Mouse (Mus musculus) myocyte (in vitro differentiated cells): ENCODE data around the gene Cacna1e.

ENCODE experiments used
- CEBPB ChIP-seq: IDR thresholded peaks from 2 replicates; pipeline ENCODE4 v1.6.1; 2011; ENCODE audit warnings: mild to moderate bottlenecking, moderate library complexity; ENCODE audit not compliant: poor library complexity, insufficient read depth, severe bottlenecking
- E2F4 ChIP-seq: IDR thresholded peaks from one replicate; pipeline ENCODE4 v1.6.1; 2011; ENCODE audit warnings: mild to moderate bottlenecking, control low read depth, moderate library complexity; ENCODE audit not compliant: insufficient read depth
- MYOD1 ChIP-seq, 3 experiments: IDR thresholded peaks; one replicate each; pipeline ENCODE4 v1.6.1; 2011; ENCODE audit warnings: control low read depth in 2 of 3, low read depth in 2 of 3, mild to moderate bottlenecking in 2 of 3, moderate library complexity in 1 of 3; ENCODE audit not compliant: insufficient read length in 2 of 3, control insufficient read depth in 1 of 3
- POLR2A ChIP-seq: IDR thresholded peaks from one replicate; pipeline ENCODE4 v1.6.1; 2011; ENCODE audit warnings: low read depth, mild to moderate bottlenecking, control low read depth, moderate library complexity; ENCODE audit not compliant: insufficient read length
- REST ChIP-seq: IDR thresholded peaks from one replicate; pipeline ENCODE4 v1.6.1; 2011; ENCODE audit warnings: mild to moderate bottlenecking, control low read depth, moderate library complexity; ENCODE audit not compliant: insufficient read depth, insufficient read length
- SRF ChIP-seq: IDR thresholded peaks from one replicate; pipeline ENCODE4 v1.6.1; 2011; ENCODE audit warnings: low read depth; ENCODE audit not compliant: control insufficient read depth, insufficient read length
- TCF12 ChIP-seq: IDR thresholded peaks from one replicate; pipeline ENCODE4 v1.6.1; 2011; ENCODE audit warnings: mild to moderate bottlenecking, control low read depth; ENCODE audit not compliant: poor library complexity, insufficient read depth, severe bottlenecking
- USF1 ChIP-seq: IDR thresholded peaks from one replicate; pipeline ENCODE4 v1.6.1; 2011; ENCODE audit warnings: low read depth, mild to moderate bottlenecking, control low read depth, moderate library complexity

GRCm38 (mm10) chr1:154632886-154633285 is 251.4 kb downstream of the Cacna1e start:
- no peak for TF ChIP-seq SRF
- TF ChIP-seq E2F4, result no peak
- TF ChIP-seq POLR2A, result no peak
- no peak for TF ChIP-seq USF1
- TF ChIP-seq TCF12, result no peak
- TF ChIP-seq CEBPB, result no peak
- TF ChIP-seq MYOD1 (IDR thresholded peaks at IDR 0.05; ENCODE audit: control insufficient read depth in 1 of 3, insufficient read length in 2 of 3, low read depth in 2 of 3), result no peak
- TF ChIP-seq REST, result no peak
